In genomic region chr19:47538801-47539200, GRCm38 (mm10) we compare ENCODE assay signal across 9 mouse cellular contexts. TPM values are rescaled to one million over a fixed set of nuclear protein-coding genes. Genes with fewer than 3 reads are reported as not detected.
DNase-seq lines count a peak whose midpoint lies in the region; ATAC-seq lines count a peak whose summit lies in the region.
"Had no signal": no experiment of that assay in that cellular context is flagged by ENCODE, and none has a peak within 500 bp of the region (broad histone marks: within the 10 kb centered on the region; RNA-seq: fewer than 3 reads in every experiment).

No protein-coding gene starts in this region.

- no peaks in the 10 kb centered on the region for H3K9me3 ChIP-seq in embryonic facial prominence, embryonic 14.5 days (ENCODE audit: control insufficient read depth, low read length)
- H3K9me3 ChIP-seq in liver, embryonic 12.5 days (replicated peaks), result no peaks in the 10 kb centered on the region
- H3K9me3 ChIP-seq: neural tube, embryonic 12.5 days had no signal

- H3K36me3 ChIP-seq in embryonic facial prominence, embryonic 14.5 days (ENCODE audit: control insufficient read depth, insufficient read depth, low read length), result 0 out of 2 replicates have a peak, but pooled peaks cover 5% of the 10 kb centered on the region
- H3K36me3 ChIP-seq in liver, embryonic 12.5 days, result peaks cover 3% of the 10 kb centered on the region; the same call in 1 of the 2 replicates
- no peaks in the 10 kb centered on the region for H3K36me3 ChIP-seq in splenic B cell, adult 2 months (ENCODE audit: control insufficient read depth, insufficient read depth, low read length, poor library complexity, severe bottlenecking)
- H3K36me3 ChIP-seq: neural tube, embryonic 12.5 days had no signal

- intact Hi-C loops in left cerebral cortex, postnatal 4 days (cut with DNase I), result no loop called here

- peak; percentile 22 for DNase-seq in adrenal gland, postnatal 14 days
- DNase-seq in adrenal gland, adult 18-20 months (ENCODE audit: low spot score in 2 of 2), result no peak
- DNase-seq in embryonic facial prominence, embryonic 14.5 days (ENCODE audit: low spot score), result peak; percentile 67
- DNase-seq in splenic B cell, adult 2 months (ENCODE audit: low read depth, low spot score), result peak; percentile 67
- DNase-seq in layer of hippocampus, adult 8-10 months (ENCODE audit: low spot score in 2 of 2), result no peak
- no peak for DNase-seq in layer of hippocampus, postnatal 36 days
- no peak for DNase-seq in left cerebral cortex, postnatal 4 days

- no peak overlapping the region for H3K4me2 ChIP-seq in embryonic facial prominence, embryonic 14.5 days (ENCODE audit: low read depth, low read length)
- peak overlapping the region; percentile 82 for H3K4me2 ChIP-seq in liver, embryonic 12.5 days
- H3K4me2 ChIP-seq: neural tube, embryonic 12.5 days had no signal

- peaks cover 33% of the 10 kb centered on the region for H3K4me1 ChIP-seq in embryonic facial prominence, embryonic 14.5 days (ENCODE audit: control insufficient read depth, insufficient read depth, low read length)
- peaks cover 44% of the 10 kb centered on the region for H3K4me1 ChIP-seq in liver, embryonic 12.5 days

- no peak overlapping the region for H3K4me3 ChIP-seq in embryonic facial prominence, embryonic 14.5 days (ENCODE audit: low read depth, low read length)
- H3K4me3 ChIP-seq in liver, embryonic 12.5 days, result no peak overlapping the region
- H3K4me3 ChIP-seq: neural tube, embryonic 12.5 days had no signal

- WGBS in embryonic facial prominence, embryonic 14.5 days, result 11% methylated on average over 6 of the region's 6 CpGs
- WGBS in liver, embryonic 12.5 days (ENCODE audit: insufficient replicate concordance), result 2% methylated on average over 6 of the region's 6 CpGs

- no peaks in the 10 kb centered on the region for H3K27me3 ChIP-seq in embryonic facial prominence, embryonic 14.5 days (replicated peaks; ENCODE audit: control insufficient read depth, insufficient read depth, low read length)
- H3K27me3 ChIP-seq in liver, embryonic 12.5 days (replicated peaks), result peaks cover 5% of the 10 kb centered on the region; the same call in 1 of the 2 replicates
- H3K27me3 ChIP-seq in splenic B cell, adult 2 months (ENCODE audit: control insufficient read depth, insufficient read depth, low read length, poor library complexity, severe bottlenecking), result no peaks in the 10 kb centered on the region
- H3K27me3 ChIP-seq: neural tube, embryonic 12.5 days had no signal

- ATAC-seq in embryonic facial prominence, embryonic 14.5 days (ENCODE audit: low read depth), result 0 out of 2 replicates have a peak, but pooled peaks have one; percentile 10
- ATAC-seq in liver, embryonic 12.5 days, result no peak

- H3K9ac ChIP-seq in embryonic facial prominence, embryonic 14.5 days (ENCODE audit: low read depth, low read length), result no peak overlapping the region
- H3K9ac ChIP-seq in liver, embryonic 12.5 days, result no peak overlapping the region
- H3K9ac ChIP-seq: neural tube, embryonic 12.5 days had no signal

- H3K27ac ChIP-seq in embryonic facial prominence, embryonic 14.5 days (replicated peaks; ENCODE audit: low read depth, low read length), result 0 out of 2 replicates have a peak overlapping the region, but pooled peaks have one; percentile 21
- no peak overlapping the region for H3K27ac ChIP-seq in liver, embryonic 12.5 days
- H3K27ac ChIP-seq: neural tube, embryonic 12.5 days had no signal

RNA-seq across cellular contexts. Expression of gene Stn1, which starts 1.5 kb away (rescaled TPM):
- 15.3 and 16.1 TPM in 2 replicates for total RNA-seq in adrenal gland, postnatal 14 days (2021)
- 1 to 10 TPM; 8.8 to 9.3 TPM for total RNA-seq in adrenal gland, adult 18-20 months (2021)
- 48.1 and 52.3 TPM in 2 replicates for polyA plus RNA-seq in embryonic facial prominence, embryonic 14.5 days (2014; fragmentation: Nextera tagmentation; extraction: Ambion mirVana)
- polyA plus RNA-seq in liver, embryonic 12.5 days (2016; fragmentation: Nextera tagmentation; extraction: Ambion mirVana), result 17.4 TPM in 2 replicates
- 10 to 100 TPM; 19.9 to 29.8 (median 23.6) TPM for total RNA-seq in layer of hippocampus, adult 8-10 months (2022)
- 10 to 100 TPM; 18.7 to 23.0 TPM for total RNA-seq in layer of hippocampus, postnatal 36 days (2021)
- 10 to 100 TPM; 28.2 to 30.4 TPM for total RNA-seq in left cerebral cortex, postnatal 4 days (2021)

RNA-seq across cellular contexts. Expression of gene Slk, which starts 40.7 kb away (rescaled TPM):
- 49.7 and 51.1 TPM in 2 replicates for total RNA-seq in adrenal gland, postnatal 14 days (2021)
- total RNA-seq in adrenal gland, adult 18-20 months (2021), result 10 to 100 TPM; 30.2 to 36.4 TPM
- 16.3 and 18.3 TPM in 2 replicates for polyA plus RNA-seq in embryonic facial prominence, embryonic 14.5 days (2014; fragmentation: Nextera tagmentation; extraction: Ambion mirVana)
- polyA plus RNA-seq in liver, embryonic 12.5 days (2016; fragmentation: Nextera tagmentation; extraction: Ambion mirVana), result 9.3 and 10.8 TPM in 2 replicates
- 10 to 100 TPM; 58.0 to 64.1 (median 60.7) TPM for total RNA-seq in layer of hippocampus, adult 8-10 months (2022)
- 10 to 100 TPM; 65.2 to 68.6 TPM for total RNA-seq in layer of hippocampus, postnatal 36 days (2021)
- total RNA-seq in left cerebral cortex, postnatal 4 days (2021), result 10 to 100 TPM; 28.6 to 31.7 TPM

Comparison
In these comparisons a context has a peak if more than half of its experiments do, and no peak if none do; other contexts are left out.
1. DNase-seq: peak in adrenal gland, postnatal 14 days (single experiment), embryonic facial prominence, embryonic 14.5 days (single experiment) and splenic B cell, adult 2 months (single experiment); none in adrenal gland, adult 18-20 months (0 of 2), layer of hippocampus, adult 8-10 months (0 of 2), layer of hippocampus, postnatal 36 days (0 of 2) and left cerebral cortex, postnatal 4 days (single experiment).